Mouse (Mus musculus): ENCODE data around the gene Iqce.
"Not testable (repeated sequence)": the region's sequence is repeated elsewhere in the genome, so short reads cannot be mapped to it uniquely, and the experiment has no call there.

Iqce gene

GRCm38 (mm10) chr5:140704378-140705251 is 2.4 kb upstream of the Iqce start, which contains the start of gene Brat1:
Brat1 (plus strand) TSS chr5:140705011.
- DNase-seq (ENCODE audit: low spot score in 2 of 2) = peak; percentile 99 to 100

GRCm38 (mm10) chr5:140703480-140704377 is 1.6 kb upstream of the Iqce start:
- peak in 1 of 2 experiments; percentile 45 for DNase-seq (ENCODE audit: low spot score in 2 of 2)

- DNase-seq (ENCODE audit: low spot score in 2 of 2) = no peak
Measured at GRCm38 (mm10) chr5:140702618-140703175, 519 bp upstream of the Iqce start.

- DNase-seq (ENCODE audit: low spot score in 2 of 2) = no peak
Measured at GRCm38 (mm10) chr5:140701661-140702060, 517 bp downstream of the Iqce start.

- DNase-seq (ENCODE audit: low spot score in 2 of 2) = no peak
Measured at GRCm38 (mm10) chr5:140699776-140700175, 2.4 kb downstream of the Iqce start.

GRCm38 (mm10) chr5:140695987-140696386 is 6.2 kb downstream of the Iqce start:
- DNase-seq (ENCODE audit: low spot score in 2 of 2) = no peak

GRCm38 (mm10) chr5:140688434-140688833 is 13.7 kb downstream of the Iqce start:
- DNase-seq (ENCODE audit: low spot score in 2 of 2) = no peak

GRCm38 (mm10) chr5:140684343-140685148 is 17.6 kb downstream of the Iqce start:
- DNase-seq (ENCODE audit: low spot score in 2 of 2) = no peak

- no peak for DNase-seq (ENCODE audit: low spot score in 2 of 2)
Measured at GRCm38 (mm10) chr5:140682113-140682512, 20.1 kb downstream of the Iqce start.

- no peak for DNase-seq (ENCODE audit: low spot score in 2 of 2)
Measured at GRCm38 (mm10) chr5:140680950-140681349, 21.2 kb downstream of the Iqce start.

- no peak for DNase-seq (ENCODE audit: low spot score in 2 of 2)
Measured at GRCm38 (mm10) chr5:140680051-140680450, 22.1 kb downstream of the Iqce start.

- DNase-seq (ENCODE audit: low spot score in 2 of 2) = no peak
Measured at GRCm38 (mm10) chr5:140677137-140677536, 25.0 kb downstream of the Iqce start.

GRCm38 (mm10) chr5:140675640-140676039 is 26.5 kb downstream of the Iqce start:
- DNase-seq (ENCODE audit: low spot score in 2 of 2) = no peak

GRCm38 (mm10) chr5:140675079-140675478 is 27.1 kb downstream of the Iqce start:
- DNase-seq (ENCODE audit: low spot score in 2 of 2) = no peak

- no peak for DNase-seq (ENCODE audit: low spot score in 2 of 2)
Measured at GRCm38 (mm10) chr5:140674036-140674435, 28.1 kb downstream of the Iqce start.

- not testable (repeated sequence) for DNase-seq (ENCODE audit: low spot score in 2 of 2)
Measured at GRCm38 (mm10) chr5:140672603-140673002, 29.6 kb downstream of the Iqce start.

- no peak for DNase-seq (ENCODE audit: low spot score in 2 of 2)
Measured at GRCm38 (mm10) chr5:140672115-140672514, 30.1 kb downstream of the Iqce start.

- peak; percentile 47 to 72 for DNase-seq (ENCODE audit: low spot score in 2 of 2)
Measured at GRCm38 (mm10) chr5:140663621-140664180, 38.5 kb downstream of the Iqce start.

- DNase-seq (ENCODE audit: low spot score in 2 of 2) = no peak
Measured at GRCm38 (mm10) chr5:140662741-140663592, 39.2 kb downstream of the Iqce start.
